Mouse (Mus musculus) ovary, adult 10 weeks (tissue): Measurements from ENCODE around the gene Gm3139. TPM values are rescaled to one million over a fixed set of nuclear protein-coding genes. Genes with fewer than 3 reads are reported as not detected.

Source experiments
- polyA plus RNA-seq: library from polyadenylated mRNA; stranded (reverse); fragments of 350-450 nt; fragmentation: Illumina TruSeq; extraction: RNeasy Lipid Tissue Mini Kit (QIAGEN cat#74804); gene quantifications from one replicate; pipeline ENCODE4 v1.2.3, GENCODE M21; 2014

Gm3139 gene
- not detected for polyA plus RNA-seq

DNA sequence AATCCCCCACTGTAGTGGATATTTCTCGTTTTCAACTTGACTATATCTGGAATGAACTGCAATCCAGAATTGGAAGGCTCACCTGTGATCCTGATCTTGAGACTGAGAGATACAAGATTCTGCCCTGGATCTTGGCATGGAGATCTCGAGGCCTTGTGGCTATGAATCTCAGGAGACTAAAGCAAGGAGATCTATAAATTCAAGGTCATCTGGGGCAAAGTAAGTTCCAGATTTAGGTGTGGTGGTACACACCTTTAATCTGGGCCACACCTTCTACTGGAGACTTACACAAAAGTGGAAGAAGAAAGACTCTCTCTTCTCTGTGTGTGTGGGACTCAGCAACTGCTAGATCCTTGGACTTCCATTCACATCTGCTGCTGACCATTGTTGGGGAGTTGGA, at the start of gene Gm3139:
Gene Gm3139, plus strand, starts transcription at position 301 of the 400 bp plus-strand sequence.

Other genes starting within 250 kb of the Gm3139 start
- gene A430089I19Rik, start 219.5 kb upstream of the Gm3139 start, polyA plus RNA-seq, result not detected
- not detected for gene Gm6502, start 211.9 kb upstream of the Gm3139 start, polyA plus RNA-seq
- 11.5 TPM for gene AA792892, start 186.5 kb upstream of the Gm3139 start, polyA plus RNA-seq
- not detected for gene Gm7682, start 80.5 kb upstream of the Gm3139 start, polyA plus RNA-seq
- not detected for gene Gm3147, start 90.1 kb downstream of the Gm3139 start, polyA plus RNA-seq
- gene Gm6509, start 97.7 kb downstream of the Gm3139 start, polyA plus RNA-seq, result not detected
- 19.2 TPM for gene Gm6205, start 122.1 kb downstream of the Gm3139 start, polyA plus RNA-seq